Mouse (Mus musculus): ENCODE data around the gene Kcnc1. TPM values are rescaled to one million over a fixed set of nuclear protein-coding genes. Genes with fewer than 3 reads are reported as not detected.

Gene Kcnc1
- total and polyA plus RNA-seq, 2 experiments from 2014 or later: not detected

- no peak overlapping the region for H3K27ac ChIP-seq (ENCODE audit: low read depth)
- no peaks in the 10 kb centered on the region for H3K36me3 ChIP-seq (replicated peaks; ENCODE audit: control insufficient read depth, insufficient read depth, low read length)
- no peaks in the 10 kb centered on the region for H3K27me3 ChIP-seq (ENCODE audit: control insufficient read depth, insufficient read depth, low read length)
- DNase-seq (ENCODE audit: low spot score) (no peak), ATAC-seq (ENCODE audit: insufficient read depth, low read depth) (no peak)
- no peak overlapping the region for H3K9ac ChIP-seq (replicated peaks; ENCODE audit: low read depth, low read length)
- no peaks in the 10 kb centered on the region for H3K9me3 ChIP-seq (replicated peaks; ENCODE audit: control insufficient read depth, low read length)
- no peaks in the 10 kb centered on the region for H3K4me1 ChIP-seq (ENCODE audit: control insufficient read depth, insufficient read depth)
- H3K4me2 ChIP-seq (ENCODE audit: low read depth, low read length): no peak overlapping the region
- H3K4me3 ChIP-seq (ENCODE audit: low read depth, low read length): no peak overlapping the region
- WGBS: 67% methylated on average over 6 of the region's 6 CpGs
- TF ChIP-seq CTCF (IDR thresholded peaks at IDR 0.05; ENCODE audit: low read depth) (no peak), EP300 (IDR thresholded peaks at IDR 0.05; ENCODE audit: low read depth) (no peak)
Observed at GRCm38 (mm10) chr7:46448922-46449645, 52.8 kb downstream of the Kcnc1 start.

- 45% methylated on average over 10 of the region's 10 CpGs for WGBS
Observed at GRCm38 (mm10) chr7:46453930-46454679, 57.8 kb downstream of the Kcnc1 start.

GRCm38 (mm10) chr7:46457889-46458288 lies 61.6 kb downstream of the Kcnc1 start:
- no peak for ATAC-seq (ENCODE audit: insufficient read depth, low read depth)
- 71% methylated on average over 3 of the region's 3 CpGs for WGBS
- no peak for DNase-seq (ENCODE audit: low spot score)

More at GRCm38 (mm10) chr7:46453930-46454679, 57.8 kb downstream of the Kcnc1 start:
- H3K27me3 ChIP-seq (ENCODE audit: control insufficient read depth, insufficient read depth, low read length): no peaks in the 10 kb centered on the region
- TF ChIP-seq EP300 (IDR thresholded peaks at IDR 0.05; ENCODE audit: low read depth) (no peak), CTCF (IDR thresholded peaks at IDR 0.05; ENCODE audit: low read depth) (no peak)
- no peaks in the 10 kb centered on the region for H3K4me1 ChIP-seq (ENCODE audit: control insufficient read depth, insufficient read depth)
- no peak overlapping the region for H3K27ac ChIP-seq (ENCODE audit: low read depth)
- no peak overlapping the region for H3K4me2 ChIP-seq (ENCODE audit: low read depth, low read length)
- DNase-seq (ENCODE audit: low spot score): no peak
- no peak overlapping the region for H3K4me3 ChIP-seq (ENCODE audit: low read depth, low read length)
- no peak overlapping the region for H3K9ac ChIP-seq (replicated peaks; ENCODE audit: low read depth, low read length)
- H3K9me3 ChIP-seq (replicated peaks; ENCODE audit: control insufficient read depth, low read length): 0 out of 2 replicates have a peak, but pooled peaks cover 4% of the 10 kb centered on the region
- no peaks in the 10 kb centered on the region for H3K36me3 ChIP-seq (replicated peaks; ENCODE audit: control insufficient read depth, insufficient read depth, low read length)
- ATAC-seq (ENCODE audit: insufficient read depth, low read depth): no peak

GRCm38 (mm10) chr7:46459200-46459599 lies 62.9 kb downstream of the Kcnc1 start:
- no peak overlapping the region for H3K4me3 ChIP-seq (ENCODE audit: low read depth, low read length)
- no peaks in the 10 kb centered on the region for H3K4me1 ChIP-seq (ENCODE audit: control insufficient read depth, insufficient read depth)
- ATAC-seq (ENCODE audit: insufficient read depth, low read depth): no peak
- 91% methylated on average over 2 of the region's 2 CpGs for WGBS
- H3K9me3 ChIP-seq (replicated peaks; ENCODE audit: control insufficient read depth, low read length): 0 out of 2 replicates have a peak, but pooled peaks cover 4% of the 10 kb centered on the region
- H3K36me3 ChIP-seq (replicated peaks; ENCODE audit: control insufficient read depth, insufficient read depth, low read length): no peaks in the 10 kb centered on the region
- no peak for TF ChIP-seq CTCF (IDR thresholded peaks at IDR 0.05; ENCODE audit: low read depth)
- no peak for TF ChIP-seq EP300 (IDR thresholded peaks at IDR 0.05; ENCODE audit: low read depth)
- H3K27me3 ChIP-seq (ENCODE audit: control insufficient read depth, insufficient read depth, low read length): no peaks in the 10 kb centered on the region
- no peak for DNase-seq (ENCODE audit: low spot score)
- H3K4me2 ChIP-seq (ENCODE audit: low read depth, low read length): no peak overlapping the region
- H3K27ac ChIP-seq (ENCODE audit: low read depth): no peak overlapping the region
- H3K9ac ChIP-seq (replicated peaks; ENCODE audit: low read depth, low read length): no peak overlapping the region

More at GRCm38 (mm10) chr7:46457889-46458288, 61.6 kb downstream of the Kcnc1 start:
- Histone ChIP-seq H3K36me3 (replicated peaks; ENCODE audit: control insufficient read depth, insufficient read depth, low read length) (no peaks in the 10 kb centered on the region), H3K9ac (replicated peaks; ENCODE audit: low read depth, low read length) (no peak overlapping the region), H3K4me2 (ENCODE audit: low read depth, low read length) (no peak overlapping the region), H3K4me3 (ENCODE audit: low read depth, low read length) (no peak overlapping the region), H3K27me3 (ENCODE audit: control insufficient read depth, insufficient read depth, low read length) (no peaks in the 10 kb centered on the region), H3K27ac (ENCODE audit: low read depth) (no peak overlapping the region), H3K4me1 (ENCODE audit: control insufficient read depth, insufficient read depth) (no peaks in the 10 kb centered on the region), H3K9me3 (replicated peaks; ENCODE audit: control insufficient read depth, low read length) (0 out of 2 replicates have a peak, but pooled peaks cover 4% of the 10 kb centered on the region)
- TF ChIP-seq CTCF (IDR thresholded peaks at IDR 0.05; ENCODE audit: low read depth) (no peak), EP300 (IDR thresholded peaks at IDR 0.05; ENCODE audit: low read depth) (no peak)

- H3K9ac ChIP-seq (replicated peaks; ENCODE audit: low read depth, low read length): no peak overlapping the region
- 84% methylated on average over 9 of the region's 9 CpGs for WGBS
Observed at GRCm38 (mm10) chr7:46459605-46460245, 63.4 kb downstream of the Kcnc1 start.

More at GRCm38 (mm10) chr7:46459605-46460245, 63.4 kb downstream of the Kcnc1 start:
- no peaks in the 10 kb centered on the region for H3K27me3 ChIP-seq (ENCODE audit: control insufficient read depth, insufficient read depth, low read length)
- no peak overlapping the region for H3K4me2 ChIP-seq (ENCODE audit: low read depth, low read length)
- no peaks in the 10 kb centered on the region for H3K36me3 ChIP-seq (replicated peaks; ENCODE audit: control insufficient read depth, insufficient read depth, low read length)
- DNase-seq (ENCODE audit: low spot score) (no peak), ATAC-seq (ENCODE audit: insufficient read depth, low read depth) (no peak)
- H3K27ac ChIP-seq (ENCODE audit: low read depth): no peak overlapping the region
- no peak overlapping the region for H3K4me3 ChIP-seq (ENCODE audit: low read depth, low read length)
- 0 out of 2 replicates have a peak, but pooled peaks cover 4% of the 10 kb centered on the region for H3K9me3 ChIP-seq (replicated peaks; ENCODE audit: control insufficient read depth, low read length)
- H3K4me1 ChIP-seq (ENCODE audit: control insufficient read depth, insufficient read depth): no peaks in the 10 kb centered on the region
- TF ChIP-seq CTCF (IDR thresholded peaks at IDR 0.05; ENCODE audit: low read depth) (no peak), EP300 (IDR thresholded peaks at IDR 0.05; ENCODE audit: low read depth) (no peak)
